In genomic region chr16:86881583-86881982, GRCm38 (mm10) we compare ENCODE assay signal across 15 mouse cellular contexts.
DNase-seq lines count a peak whose midpoint lies in the region; ATAC-seq and TF ChIP-seq lines count a peak whose summit lies in the region.
"Had no signal": no experiment of that assay in that cellular context is flagged by ENCODE, and none has a peak within 500 bp of the region (broad histone marks: within the 10 kb centered on the region; RNA-seq: fewer than 3 reads in every experiment).

No protein-coding gene starts in this region.

- no peaks in the 10 kb centered on the region for H3K9me3 ChIP-seq in forebrain, postnatal 0 days (ENCODE audit: low read length)
- no peaks in the 10 kb centered on the region for H3K9me3 ChIP-seq in forebrain, embryonic 16.5 days (ENCODE audit: control insufficient read depth, low read length)
- H3K9me3 ChIP-seq in kidney, embryonic 16.5 days (ENCODE audit: low read length) = no peaks in the 10 kb centered on the region
- H3K9me3 ChIP-seq: liver, embryonic 12.5 days had no signal

- no peaks in the 10 kb centered on the region for H3K27me3 ChIP-seq in forebrain, postnatal 0 days (ENCODE audit: insufficient read depth, low read length)
- no peaks in the 10 kb centered on the region for H3K27me3 ChIP-seq in forebrain, embryonic 16.5 days (replicated peaks; ENCODE audit: control insufficient read depth, insufficient read depth, low read length)
- H3K27me3 ChIP-seq in kidney, embryonic 16.5 days (ENCODE audit: insufficient read depth, low read length) = no peaks in the 10 kb centered on the region
- H3K27me3 ChIP-seq: liver, embryonic 12.5 days had no signal

- no peak overlapping the region for H3K9ac ChIP-seq in forebrain, postnatal 0 days
- H3K9ac ChIP-seq in forebrain, embryonic 16.5 days (replicated peaks; ENCODE audit: low read depth, low read length) = no peak overlapping the region
- no peak overlapping the region for H3K9ac ChIP-seq in kidney, embryonic 16.5 days (replicated peaks; ENCODE audit: low read length)
- H3K9ac ChIP-seq: liver, embryonic 12.5 days had no signal

- 0 out of 2 replicates have a peak, but pooled peaks have one; percentile 3 for TF ChIP-seq CTCF in forebrain, postnatal 0 days (IDR thresholded peaks at IDR 0.05; ENCODE audit: low read depth)

- no peak overlapping the region for H3K27ac ChIP-seq in forebrain, postnatal 0 days (ENCODE audit: low read depth, low read length)
- no peak overlapping the region for H3K27ac ChIP-seq in forebrain, embryonic 16.5 days (ENCODE audit: low read length)
- H3K27ac ChIP-seq in kidney, embryonic 16.5 days (ENCODE audit: low read length) = no peak overlapping the region
- H3K27ac ChIP-seq: liver, embryonic 12.5 days had no signal

- no peak for ATAC-seq in forebrain, postnatal 0 days
- ATAC-seq in forebrain, embryonic 16.5 days = no peak
- ATAC-seq in kidney, embryonic 16.5 days (ENCODE audit: low FRiP score, low TSS enrichment) = no peak
- ATAC-seq: forebrain, embryonic 14.5 days; liver, embryonic 12.5 days had no signal

- no peak overlapping the region for H3K4me2 ChIP-seq in forebrain, postnatal 0 days (ENCODE audit: low read depth)
- H3K4me2 ChIP-seq in forebrain, embryonic 16.5 days (ENCODE audit: low read length) = no peak overlapping the region
- no peak overlapping the region for H3K4me2 ChIP-seq in kidney, embryonic 16.5 days (replicated peaks; ENCODE audit: low read depth, low read length)
- H3K4me2 ChIP-seq: liver, embryonic 12.5 days had no signal

- WGBS in forebrain, postnatal 0 days = 80% methylated on average over 5 of the region's 5 CpGs
- WGBS in forebrain, embryonic 16.5 days = 87% methylated on average over 5 of the region's 5 CpGs
- 69% methylated on average over 5 of the region's 5 CpGs for WGBS in kidney, embryonic 16.5 days

- H3K4me3 ChIP-seq in forebrain, postnatal 0 days (ENCODE audit: low read depth, low read length) = no peak overlapping the region
- H3K4me3 ChIP-seq in forebrain, embryonic 16.5 days (replicated peaks; ENCODE audit: low read length) = no peak overlapping the region
- H3K4me3 ChIP-seq in kidney, embryonic 16.5 days (ENCODE audit: low read length) = no peak overlapping the region
- H3K4me3 ChIP-seq: liver, embryonic 12.5 days had no signal

- no peaks in the 10 kb centered on the region for H3K36me3 ChIP-seq in forebrain, postnatal 0 days (ENCODE audit: insufficient read depth)
- H3K36me3 ChIP-seq in forebrain, embryonic 16.5 days (ENCODE audit: control insufficient read depth, insufficient read depth) = no peaks in the 10 kb centered on the region
- H3K36me3 ChIP-seq in kidney, embryonic 16.5 days (ENCODE audit: insufficient read depth, low read length) = no peaks in the 10 kb centered on the region
- H3K36me3 ChIP-seq: liver, embryonic 12.5 days had no signal

- DNase-seq in forebrain, postnatal 0 days = no peak
- DNase-seq in kidney, postnatal 10 days = peak; percentile 34
- peak; percentile 29 for DNase-seq in urinary bladder, postnatal 14 days (ENCODE audit: low spot score)
- DNase-seq in urinary bladder, adult 18-20 months (ENCODE audit: low spot score in 2 of 2) = no peak
- DNase-seq in cerebellum, adult 9-10 months = no peak
- DNase-seq in right cerebral cortex, postnatal 4 days = no peak
- DNase-seq: adrenal gland, postnatal 10 days; cerebellum, postnatal 14 days; heart, postnatal 36 days; midbrain, embryonic 14.5 days; thymus, postnatal 14 days had no signal

- H3K4me1 ChIP-seq in forebrain, postnatal 0 days (ENCODE audit: insufficient read depth) = no peaks in the 10 kb centered on the region
- no peaks in the 10 kb centered on the region for H3K4me1 ChIP-seq in forebrain, embryonic 16.5 days (replicated peaks; ENCODE audit: control insufficient read depth, insufficient read depth, low read length)
- H3K4me1 ChIP-seq in kidney, embryonic 16.5 days (ENCODE audit: insufficient read depth, low read length) = no peaks in the 10 kb centered on the region
- H3K4me1 ChIP-seq: liver, embryonic 12.5 days had no signal

Comparison
In these comparisons a context has a peak if more than half of its experiments do, and no peak if none do; other contexts are left out.
1. DNase-seq: peak in kidney, postnatal 10 days (single experiment) and urinary bladder, postnatal 14 days (single experiment); none in forebrain, postnatal 0 days (single experiment), urinary bladder, adult 18-20 months (0 of 2), cerebellum, adult 9-10 months (single experiment) and right cerebral cortex, postnatal 4 days (single experiment).